Mouse (Mus musculus): ENCODE measurements around the gene Gm45208. TPM values are rescaled to one million over a fixed set of nuclear protein-coding genes. Genes with fewer than 3 reads are reported as not detected.

The Gm45208 gene
- polyA plus RNA-seq (2011; ENCODE audit: insufficient read length, low read depth, missing spikeins) = not detected in 2 replicates

GRCm38 (mm10) chrX:7721514-7722281 is at the start of gene Gm45208:
TSS of gene Gm45208 (plus strand) at chrX:7722245.
- TF ChIP-seq CTCF (IDR thresholded peaks at IDR 0.05; ENCODE audit: borderline replicate concordance, insufficient read depth, low read length) = no peak
- TF ChIP-seq POLR2A (IDR thresholded peaks at IDR 0.05; ENCODE audit: low read depth, low read length) = no peak
- peak within 1 kb of the TSS; percentile 97 for H3K27ac ChIP-seq (ENCODE audit: insufficient read depth, low read length)
- no peaks in the 10 kb centered on the region for H3K4me1 ChIP-seq (ENCODE audit: control insufficient read depth, insufficient read depth, low read length)
- peak within 1 kb of the TSS; percentile 56 for H3K4me3 ChIP-seq (ENCODE audit: insufficient read depth, low read length)

DNA sequence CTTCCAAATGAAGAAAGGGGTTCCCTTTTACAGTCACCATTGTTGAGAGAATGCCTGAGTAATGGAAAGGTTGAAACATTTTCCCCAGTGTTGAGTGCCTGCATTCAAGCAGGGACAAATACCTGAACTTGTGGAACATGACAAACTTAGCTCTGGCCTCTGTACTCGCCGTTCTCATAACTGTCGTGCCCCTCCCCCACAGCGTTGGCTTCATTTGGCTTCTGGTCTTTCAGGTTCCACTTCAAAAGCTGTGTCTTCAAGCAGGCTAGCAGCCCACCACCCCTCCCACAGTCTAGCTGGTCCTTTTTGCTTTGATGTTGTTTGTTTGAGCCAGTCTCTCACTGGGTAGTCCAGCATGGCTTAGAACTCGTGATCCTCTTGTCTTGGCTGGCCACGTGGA is 49.3 kb upstream of the Gm45208 start:
- no peak overlapping the region for H3K27ac ChIP-seq (ENCODE audit: insufficient read depth, low read length)
- H3K4me3 ChIP-seq (ENCODE audit: insufficient read depth, low read length) = no peak overlapping the region
- peaks cover 2% of the 10 kb centered on the region for H3K4me1 ChIP-seq (ENCODE audit: control insufficient read depth, insufficient read depth, low read length)
- TF ChIP-seq CTCF (IDR thresholded peaks at IDR 0.05; ENCODE audit: borderline replicate concordance, insufficient read depth, low read length) (no peak), POLR2A (IDR thresholded peaks at IDR 0.05; ENCODE audit: low read depth, low read length) (no peak)

GRCm38 (mm10) chrX:7673578-7674281 is 48.3 kb upstream of the Gm45208 start:
- Histone ChIP-seq H3K27ac (ENCODE audit: insufficient read depth, low read length) (peak overlapping the region; percentile 73), H3K4me1 (ENCODE audit: control insufficient read depth, insufficient read depth, low read length) (peaks cover 2% of the 10 kb centered on the region), H3K4me3 (ENCODE audit: insufficient read depth, low read length) (no peak overlapping the region)
- TF ChIP-seq POLR2A (IDR thresholded peaks at IDR 0.05; ENCODE audit: low read depth, low read length) = peak; percentile 21; the same call in 1 of the 2 replicates
- no peak for TF ChIP-seq CTCF (IDR thresholded peaks at IDR 0.05; ENCODE audit: borderline replicate concordance, insufficient read depth, low read length)

- H3K4me3 ChIP-seq (ENCODE audit: insufficient read depth, low read length) = no peak overlapping the region
- H3K4me1 ChIP-seq (ENCODE audit: control insufficient read depth, insufficient read depth, low read length) = no peaks in the 10 kb centered on the region; the same call in 1 of the 2 replicates
- TF ChIP-seq POLR2A (IDR thresholded peaks at IDR 0.05; ENCODE audit: low read depth, low read length) = no peak
- TF ChIP-seq CTCF (IDR thresholded peaks at IDR 0.05; ENCODE audit: borderline replicate concordance, insufficient read depth, low read length) = no peak
- H3K27ac ChIP-seq (ENCODE audit: insufficient read depth, low read length) = peak overlapping the region; percentile 73
These were observed 47.6 kb upstream of the Gm45208 start for GRCm38 (mm10) chrX:7674284-7675000.

DNA sequence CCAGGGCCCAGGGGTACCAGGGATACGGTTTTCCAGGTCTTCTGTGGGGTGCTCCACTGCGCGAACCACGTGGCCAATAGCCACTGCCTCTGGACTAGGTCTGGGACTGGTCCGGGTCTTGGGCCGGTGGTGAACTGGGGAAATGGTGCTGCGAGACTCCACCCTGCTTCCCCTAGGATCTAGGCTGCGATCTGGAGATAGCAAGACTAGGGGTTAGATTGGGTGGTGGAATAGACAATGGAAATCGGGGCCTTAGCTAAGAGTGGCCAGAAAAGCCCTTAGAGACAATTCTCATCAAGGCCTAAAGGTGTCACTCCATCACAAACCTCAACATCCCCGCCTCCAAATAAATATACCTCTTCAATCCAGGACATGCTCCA is 47.1 kb upstream of the Gm45208 start:
- Histone ChIP-seq H3K4me3 (ENCODE audit: insufficient read depth, low read length) (no peak overlapping the region), H3K27ac (ENCODE audit: insufficient read depth, low read length) (no peak overlapping the region), H3K4me1 (ENCODE audit: control insufficient read depth, insufficient read depth, low read length) (no peaks in the 10 kb centered on the region; the same call in 1 of the 2 replicates)
- TF ChIP-seq POLR2A (IDR thresholded peaks at IDR 0.05; ENCODE audit: low read depth, low read length) (no peak), CTCF (IDR thresholded peaks at IDR 0.05; ENCODE audit: borderline replicate concordance, insufficient read depth, low read length) (no peak)

DNA sequence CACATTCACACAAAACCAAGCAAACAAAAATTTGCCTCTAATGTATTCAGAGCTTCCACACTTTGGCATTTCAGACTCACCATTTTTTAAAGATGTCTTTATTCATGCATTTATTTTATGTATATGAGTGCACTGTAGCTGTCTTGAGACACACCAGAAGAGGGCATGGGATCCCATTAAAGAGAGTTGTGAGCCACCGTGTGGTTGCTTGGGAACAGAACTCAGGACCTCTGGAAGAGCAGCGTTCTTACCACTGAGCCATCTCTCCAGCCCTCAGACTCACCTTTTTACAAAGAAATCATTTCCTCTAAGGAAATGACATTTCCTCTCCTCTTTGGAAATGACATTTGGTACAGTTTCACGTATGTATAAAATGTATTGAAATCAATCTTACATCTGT is 43.1 kb upstream of the Gm45208 start:
- no peak overlapping the region for H3K4me3 ChIP-seq (ENCODE audit: insufficient read depth, low read length)
- TF ChIP-seq POLR2A (IDR thresholded peaks at IDR 0.05; ENCODE audit: low read depth, low read length) (no peak), CTCF (IDR thresholded peaks at IDR 0.05; ENCODE audit: borderline replicate concordance, insufficient read depth, low read length) (no peak)
- H3K27ac ChIP-seq (ENCODE audit: insufficient read depth, low read length) = no peak overlapping the region
- no peaks in the 10 kb centered on the region for H3K4me1 ChIP-seq (ENCODE audit: control insufficient read depth, insufficient read depth, low read length)

- Histone ChIP-seq H3K4me3 (ENCODE audit: insufficient read depth, low read length) (peak overlapping the region; percentile 13; the same call in 1 of the 2 replicates), H3K27ac (ENCODE audit: insufficient read depth, low read length) (no peak overlapping the region), H3K4me1 (ENCODE audit: control insufficient read depth, insufficient read depth, low read length) (no peaks in the 10 kb centered on the region)
- peak; percentile 31; the same call in 1 of the 2 replicates for TF ChIP-seq CTCF (IDR thresholded peaks at IDR 0.05; ENCODE audit: borderline replicate concordance, insufficient read depth, low read length)
- TF ChIP-seq POLR2A (IDR thresholded peaks at IDR 0.05; ENCODE audit: low read depth, low read length) = peak; percentile 64; the same call in 1 of the 2 replicates
These were observed 42.5 kb upstream of the Gm45208 start for GRCm38 (mm10) chrX:7679405-7680056.

GRCm38 (mm10) chrX:7680057-7680412 is 42.0 kb upstream of the Gm45208 start:
- H3K27ac ChIP-seq (ENCODE audit: insufficient read depth, low read length) = no peak overlapping the region
- TF ChIP-seq POLR2A (IDR thresholded peaks at IDR 0.05; ENCODE audit: low read depth, low read length) (no peak), CTCF (IDR thresholded peaks at IDR 0.05; ENCODE audit: borderline replicate concordance, insufficient read depth, low read length) (no peak)
- H3K4me3 ChIP-seq (ENCODE audit: insufficient read depth, low read length) = no peak overlapping the region

DNA sequence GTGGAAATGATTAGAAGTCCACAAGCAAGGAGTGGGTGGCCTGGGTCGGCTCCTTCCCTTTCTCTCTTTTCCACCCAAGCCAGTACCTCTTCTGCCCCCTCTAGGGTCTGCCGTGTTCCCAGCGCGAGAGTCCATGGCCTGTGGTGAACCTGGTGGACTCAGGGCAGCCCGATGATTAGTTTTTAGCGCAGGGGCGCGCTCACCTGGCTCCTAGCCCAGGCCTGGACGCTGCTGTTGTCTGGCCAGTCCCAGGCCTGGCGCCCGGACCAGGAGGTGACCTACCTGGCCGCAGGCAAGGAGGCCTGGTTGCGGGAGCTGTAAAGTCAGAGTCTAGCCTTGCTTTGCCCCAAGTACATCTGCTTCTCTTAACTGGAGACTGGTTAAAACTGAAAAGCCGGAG is 41.2 kb upstream of the Gm45208 start, which contains the start of gene Magix:
Magix (minus strand) TSS at position 388 of the 400 bp plus-strand sequence.
- Histone ChIP-seq H3K4me1 (ENCODE audit: control insufficient read depth, insufficient read depth, low read length) (no peaks in the 10 kb centered on the region), H3K27ac (ENCODE audit: insufficient read depth, low read length) (no peak within 1 kb of the TSS), H3K4me3 (ENCODE audit: insufficient read depth, low read length) (no peak within 1 kb of the TSS)
- TF ChIP-seq CTCF (IDR thresholded peaks at IDR 0.05; ENCODE audit: borderline replicate concordance, insufficient read depth, low read length) (no peak), POLR2A (IDR thresholded peaks at IDR 0.05; ENCODE audit: low read depth, low read length) (no peak)

More at GRCm38 (mm10) chrX:7680057-7680412, 42.0 kb upstream of the Gm45208 start:
- H3K4me1 ChIP-seq (ENCODE audit: control insufficient read depth, insufficient read depth, low read length) = no peaks in the 10 kb centered on the region
